Mouse (Mus musculus) G1E (cell line): Measurements from ENCODE around the gene Lifr. TPM values are rescaled to one million over a fixed set of nuclear protein-coding genes. Genes with fewer than 3 reads are reported as not detected.

ENCODE experiments used
- ATAC-seq: 2 replicates; pipeline ENCODE4 v1.8.0; 2016; ENCODE audit warnings: mild to moderate bottlenecking; ENCODE audit not compliant: insufficient number of reproducible peaks, poor library complexity, low FRiP score, severe bottlenecking; ENCODE audit errors: extremely low read depth
- DNase-seq: peaks from one replicate; pipeline ENCODE4 v3.0.0; 2012; ENCODE audit warnings: low spot score
- H3K27me3 ChIP-seq: 2 replicates; pipeline ENCODE4 v1.6.1; 2012; ENCODE audit warnings: mild to moderate bottlenecking, low read length, inconsistent platforms; ENCODE audit not compliant: insufficient read depth
- H3K36me3 ChIP-seq: replicated peaks from 2 replicates; pipeline ENCODE3; 2012; ENCODE audit warnings: mild to moderate bottlenecking, inconsistent platforms
- H3K4me1 ChIP-seq: 2 replicates; pipeline ENCODE4 v1.6.1; 2012; ENCODE audit warnings: low read depth, low read length, inconsistent platforms, mixed read lengths; ENCODE audit not compliant: insufficient read depth
- H3K4me3 ChIP-seq: 2 replicates; pipeline ENCODE4 v1.5.1; 2012; ENCODE audit warnings: low read depth, mild to moderate bottlenecking, inconsistent platforms, low read length, moderate library complexity, mixed read lengths
- H3K9me3 ChIP-seq: replicated peaks from 2 replicates; pipeline ENCODE4 v1.6.1; 2012; ENCODE audit warnings: inconsistent platforms
- CTCF ChIP-seq: IDR thresholded peaks from 2 replicates; pipeline ENCODE4 v1.5.1; 2012; ENCODE audit warnings: low read depth, low read length, inconsistent platforms, mixed read lengths
- GATA1 ChIP-seq: IDR thresholded peaks from 2 replicates; pipeline ENCODE4 v1.6.1; 2012; ENCODE audit warnings: borderline replicate concordance, low read length, inconsistent platforms, mixed read lengths
- GATA2 ChIP-seq: IDR thresholded peaks from 2 replicates; pipeline ENCODE4 v1.6.1; 2012; ENCODE audit warnings: low read depth, low read length, inconsistent platforms, borderline replicate concordance
- POLR2AphosphoS5 ChIP-seq: IDR thresholded peaks from 2 replicates; pipeline ENCODE4 v1.6.1; 2012; ENCODE audit warnings: low read depth, low read length, inconsistent platforms; ENCODE audit not compliant: insufficient replicate concordance
- TAL1 ChIP-seq: conservative IDR thresholded peaks from 2 replicates; pipeline ENCODE4 v1.6.1; 2012; ENCODE audit warnings: low read depth, low read length, inconsistent platforms, mixed read lengths
- polyA plus RNA-seq: library from polyadenylated mRNA; stranded (reverse); fragments of >175 nt; gene quantifications from 2 replicates; pipeline ENCODE4 v1.2.3, GENCODE M21; 2012
- total RNA-seq, 2 experiments: library from RNA; stranded (forward) in 1 of 2; stranded (reverse) in 1 of 2; fragments of 200-1000 nt in 1 of 2; fragments of >200 nt in 1 of 2; fragmentation: Nextera tagmentation in 1 of 2; gene quantifications; 2 replicates each; pipeline ENCODE4 v1.2.3; 2014 to 2017

Gene Lifr
- total and polyA plus RNA-seq, 3 experiments = 0.11 TPM; not detected in 2

GRCm38 (mm10) chr15:7078356-7078755 is 12.1 kb upstream of the Lifr start:
- Histone ChIP-seq H3K4me1 (no peaks in the 10 kb centered on the region), H3K9me3 (no peaks in the 10 kb centered on the region), H3K4me3 (no peak overlapping the region), H3K27me3 (peaks cover 15% of the 10 kb centered on the region), H3K36me3 (no peaks in the 10 kb centered on the region)
- DNase-seq (no peak), ATAC-seq (no peak)
- no peak for TF ChIP-seq TAL1
- no peak for TF ChIP-seq POLR2AphosphoS5
- no peak for TF ChIP-seq GATA1
- TF ChIP-seq GATA2 = no peak
- TF ChIP-seq CTCF = no peak

- ATAC-seq = no peak
- Histone ChIP-seq H3K4me1 (no peaks in the 10 kb centered on the region), H3K4me3 (no peak overlapping the region), H3K9me3 (no peaks in the 10 kb centered on the region), H3K36me3 (no peaks in the 10 kb centered on the region), H3K27me3 (peaks cover 9% of the 10 kb centered on the region; the same call in 1 of the 2 replicates)
- DNase-seq = no peak
- TF ChIP-seq GATA2 (no peak), TAL1 (no peak), GATA1 (no peak), CTCF (no peak), POLR2AphosphoS5 (no peak)
Measured at GRCm38 (mm10) chr15:7079631-7080337, 10.6 kb upstream of the Lifr start.

DNA sequence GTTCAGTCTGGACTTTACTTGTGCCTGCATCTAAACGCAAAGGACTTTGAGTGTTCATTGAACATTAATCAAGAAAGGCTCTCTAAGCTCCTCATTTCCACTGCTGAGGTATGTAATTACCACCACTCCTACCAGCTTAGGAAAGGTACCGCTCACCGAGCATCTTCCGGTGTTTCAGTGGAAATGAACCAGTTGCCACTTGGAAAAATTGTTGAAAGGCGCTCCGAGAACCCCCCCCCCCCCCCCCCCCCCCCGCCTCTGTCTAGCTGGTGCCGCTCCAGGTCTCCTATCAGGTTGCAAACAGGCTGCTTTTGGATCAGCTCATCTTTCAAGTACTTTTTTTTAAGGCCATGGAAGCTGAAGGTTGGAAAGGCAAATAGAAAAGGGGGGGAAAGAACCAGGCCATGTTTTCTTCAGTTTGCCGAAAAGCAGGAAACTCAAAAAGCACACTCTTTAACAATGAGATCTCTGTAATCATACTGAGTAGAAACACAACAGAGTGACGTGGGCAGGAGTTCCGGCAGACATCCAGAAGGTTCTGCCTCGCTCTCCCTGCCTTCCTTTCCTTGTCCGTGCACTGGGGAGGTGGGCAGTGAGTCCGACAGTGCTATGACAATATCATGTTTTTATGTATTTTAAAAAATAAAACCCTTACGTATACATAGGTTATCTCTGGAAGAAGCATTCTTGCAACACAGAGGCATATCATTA is 9.3 kb upstream of the Lifr start:
- H3K4me1 ChIP-seq = no peaks in the 10 kb centered on the region; the same call in 1 of the 2 replicates

DNA sequence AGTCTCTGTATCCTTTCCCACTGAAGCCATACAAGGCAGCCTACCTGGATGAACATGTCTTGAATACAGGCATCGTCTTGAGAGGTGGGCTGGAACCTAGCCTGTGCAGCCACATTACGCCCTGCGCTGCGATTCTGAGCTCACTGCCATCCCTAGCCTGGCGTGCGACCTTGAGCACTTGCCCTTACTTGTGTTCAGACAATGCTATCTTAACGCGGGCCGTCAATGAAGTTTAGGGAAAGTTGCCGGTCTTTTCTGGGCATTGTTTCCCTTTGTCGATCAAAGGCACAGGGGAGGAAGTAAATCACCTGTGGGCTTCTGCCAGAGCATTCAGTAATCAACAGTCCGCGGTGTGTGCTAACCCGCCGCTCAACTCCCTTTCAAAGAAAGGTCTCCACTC is 8.6 kb upstream of the Lifr start:
- DNase-seq (no peak), ATAC-seq (no peak)
- H3K27me3 ChIP-seq = peaks cover 5% of the 10 kb centered on the region; the same call in 1 of the 2 replicates
- TF ChIP-seq GATA1 (no peak), CTCF (no peak), GATA2 (no peak), TAL1 (no peak), POLR2AphosphoS5 (no peak)
- H3K4me1 ChIP-seq = no peaks in the 10 kb centered on the region; the same call in 1 of the 2 replicates
- no peaks in the 10 kb centered on the region for H3K36me3 ChIP-seq
- no peak overlapping the region for H3K4me3 ChIP-seq
- H3K9me3 ChIP-seq = no peaks in the 10 kb centered on the region

More for the DNA sequence above, 9.3 kb upstream of the Lifr start:
- DNase-seq (no peak), ATAC-seq (no peak)
- no peaks in the 10 kb centered on the region for H3K36me3 ChIP-seq
- no peak for TF ChIP-seq POLR2AphosphoS5
- no peak for TF ChIP-seq TAL1
- no peak overlapping the region for H3K4me3 ChIP-seq
- no peaks in the 10 kb centered on the region for H3K9me3 ChIP-seq
- H3K27me3 ChIP-seq = peaks cover 9% of the 10 kb centered on the region; the same call in 1 of the 2 replicates

GRCm38 (mm10) chr15:7082901-7083300 is 7.5 kb upstream of the Lifr start:
- Histone ChIP-seq H3K36me3 (no peaks in the 10 kb centered on the region), H3K27me3 (0 out of 2 replicates have a peak, but pooled peaks cover 5% of the 10 kb centered on the region), H3K4me1 (no peaks in the 10 kb centered on the region; the same call in 1 of the 2 replicates), H3K4me3 (no peak overlapping the region), H3K9me3 (no peaks in the 10 kb centered on the region)
- TF ChIP-seq CTCF (no peak), TAL1 (no peak), GATA2 (no peak), GATA1 (no peak), POLR2AphosphoS5 (no peak)
- ATAC-seq (no peak), DNase-seq (no peak)

DNA sequence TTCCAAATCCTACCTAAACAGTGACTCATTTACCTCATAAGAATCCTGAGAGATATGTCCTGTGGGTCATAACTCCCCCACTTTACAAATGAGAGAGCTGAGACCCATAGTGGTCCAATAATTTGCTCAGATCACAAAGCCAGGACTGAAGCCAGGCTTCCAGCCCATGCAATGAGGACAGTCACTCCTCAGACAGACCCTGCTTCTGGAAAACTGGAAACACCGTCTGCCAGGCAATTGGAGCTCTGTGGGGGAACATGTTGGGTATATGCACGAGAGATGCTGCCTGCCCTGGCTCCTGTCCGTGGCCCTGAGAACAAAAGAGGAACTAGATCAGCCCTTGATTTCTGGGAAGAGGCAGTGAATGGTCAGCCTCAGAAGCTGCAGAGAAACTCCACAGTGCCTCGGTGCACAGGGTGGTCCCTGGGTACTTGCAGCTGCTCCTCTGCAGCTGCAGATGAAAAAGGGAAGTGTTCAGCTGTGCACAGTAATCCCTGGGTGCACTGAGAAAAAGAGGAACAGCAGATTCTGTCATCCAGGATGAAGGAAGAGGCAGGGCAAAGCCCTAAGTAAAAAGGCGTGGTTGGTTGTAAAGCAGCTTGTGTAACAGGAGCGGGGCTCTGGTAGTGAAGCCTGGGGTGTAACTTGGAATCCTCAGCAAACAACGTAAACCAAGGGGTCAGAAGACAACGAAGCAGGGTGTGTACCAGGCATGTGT is 5.5 kb upstream of the Lifr start:
- Histone ChIP-seq H3K4me3 (no peak overlapping the region), H3K36me3 (no peaks in the 10 kb centered on the region), H3K4me1 (no peaks in the 10 kb centered on the region; the same call in 1 of the 2 replicates), H3K9me3 (no peaks in the 10 kb centered on the region), H3K27me3 (0 out of 2 replicates have a peak, but pooled peaks cover 6% of the 10 kb centered on the region)
- DNase-seq (no peak), ATAC-seq (no peak; the same call in 1 of the 2 replicates)
- no peak for TF ChIP-seq GATA1
- no peak for TF ChIP-seq POLR2AphosphoS5
- TF ChIP-seq TAL1 = no peak
- no peak for TF ChIP-seq CTCF
- TF ChIP-seq GATA2 = no peak
